Mouse (Mus musculus) layer of hippocampus, postnatal 25 days (tissue): ENCODE measurements at regions not wholly inside any gene's neighbourhood (a gene's known extent, or its start where the extent isn't known, plus 50 kb on each side); places are given as distances from the start of the nearest gene placed in this dataset.

ENCODE experiments used
- DNase-seq, 2 experiments: peaks; one replicate each; pipeline ENCODE4 v3.0.0; 2022; ENCODE audit warnings: mixed read lengths in 2 of 2, low spot score in 1 of 2; ENCODE audit errors: extremely low spot score in 1 of 2

GRCm38 (mm10) chr3:63551661-63552060 lies 68.0 kb upstream of the Gm34302 start:
- no peak for DNase-seq

- DNase-seq, result no peak
These were observed 59.1 kb upstream of the Gm34302 start for GRCm38 (mm10) chr3:63542638-63543408.

- DNase-seq, result no peak
These were observed 55.2 kb upstream of the Gm34302 start for GRCm38 (mm10) chr3:63538881-63539280.

- no peak for DNase-seq
These were observed 50.5 kb upstream of the Gm34302 start for GRCm38 (mm10) chr3:63534141-63534540.
